Mouse (Mus musculus) spleen, adult 12 weeks (tissue): ENCODE results near the gene Prkci.

Source experiments
- DNase-seq: peaks from one replicate; pipeline ENCODE4 v3.0.0; 2022; ENCODE audit warnings: low spot score

Prkci gene

GRCm38 (mm10) chr3:31047263-31047662, 51.7 kb downstream of the Prkci start:
- no peak for DNase-seq

- DNase-seq: no peak
Measured at GRCm38 (mm10) chr3:31049087-31049486, 53.5 kb downstream of the Prkci start.

GRCm38 (mm10) chr3:31050375-31050774, 54.8 kb downstream of the Prkci start:
- no peak for DNase-seq

- DNase-seq: no peak
Measured at GRCm38 (mm10) chr3:31051730-31052129, 56.2 kb downstream of the Prkci start.

GRCm38 (mm10) chr3:31053191-31053590, 57.6 kb downstream of the Prkci start:
- no peak for DNase-seq

DNA sequence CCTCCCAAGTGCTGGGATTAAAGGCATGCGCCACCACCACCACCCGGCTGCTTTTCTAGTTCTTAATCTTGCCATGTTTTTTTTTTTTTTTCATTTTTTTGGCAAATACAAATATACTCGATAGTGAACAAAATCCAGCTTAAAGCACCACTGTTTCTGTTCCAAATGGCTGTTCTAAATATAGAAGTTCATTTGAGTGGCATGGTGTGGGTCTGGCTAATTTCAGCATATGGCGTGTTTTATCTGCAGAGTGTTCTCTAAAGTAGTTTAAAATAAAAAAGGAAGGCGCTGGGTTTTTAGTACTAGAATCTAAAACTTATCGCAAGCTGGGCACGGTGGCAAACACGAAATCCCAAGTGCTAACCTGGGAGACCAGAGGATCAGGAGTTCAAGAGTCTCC, 59.3 kb downstream of the Prkci start:
- no peak for DNase-seq

DNA sequence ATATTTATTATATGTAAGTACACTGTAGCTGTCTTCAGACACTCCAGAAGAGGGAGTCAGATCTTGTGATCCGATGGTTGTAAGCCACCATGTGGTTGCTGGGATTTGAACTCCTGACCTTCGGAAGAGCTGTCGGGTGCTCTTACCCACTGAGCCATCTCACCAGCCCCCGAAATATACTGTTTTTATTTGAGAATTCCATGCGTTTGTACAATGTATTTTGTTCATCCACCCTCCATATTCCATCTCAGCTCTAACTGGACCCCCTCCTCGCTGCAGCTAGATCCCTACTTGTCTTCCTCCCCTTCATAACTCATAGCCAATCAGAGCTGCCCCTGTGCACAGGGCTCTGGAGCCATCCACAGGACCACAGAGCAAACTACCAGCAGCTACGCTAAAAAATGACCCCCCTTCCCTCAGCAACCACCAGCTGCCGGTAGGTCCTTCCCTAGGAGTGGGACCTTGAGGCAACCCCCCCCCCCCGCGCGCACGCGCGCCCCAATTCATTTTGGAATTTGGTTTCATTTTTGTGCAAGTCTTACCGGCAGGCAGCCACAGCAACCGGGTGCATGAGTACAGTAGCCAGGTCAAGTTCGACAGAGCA, 60.6 kb downstream of the Prkci start:
- DNase-seq: no peak

DNA sequence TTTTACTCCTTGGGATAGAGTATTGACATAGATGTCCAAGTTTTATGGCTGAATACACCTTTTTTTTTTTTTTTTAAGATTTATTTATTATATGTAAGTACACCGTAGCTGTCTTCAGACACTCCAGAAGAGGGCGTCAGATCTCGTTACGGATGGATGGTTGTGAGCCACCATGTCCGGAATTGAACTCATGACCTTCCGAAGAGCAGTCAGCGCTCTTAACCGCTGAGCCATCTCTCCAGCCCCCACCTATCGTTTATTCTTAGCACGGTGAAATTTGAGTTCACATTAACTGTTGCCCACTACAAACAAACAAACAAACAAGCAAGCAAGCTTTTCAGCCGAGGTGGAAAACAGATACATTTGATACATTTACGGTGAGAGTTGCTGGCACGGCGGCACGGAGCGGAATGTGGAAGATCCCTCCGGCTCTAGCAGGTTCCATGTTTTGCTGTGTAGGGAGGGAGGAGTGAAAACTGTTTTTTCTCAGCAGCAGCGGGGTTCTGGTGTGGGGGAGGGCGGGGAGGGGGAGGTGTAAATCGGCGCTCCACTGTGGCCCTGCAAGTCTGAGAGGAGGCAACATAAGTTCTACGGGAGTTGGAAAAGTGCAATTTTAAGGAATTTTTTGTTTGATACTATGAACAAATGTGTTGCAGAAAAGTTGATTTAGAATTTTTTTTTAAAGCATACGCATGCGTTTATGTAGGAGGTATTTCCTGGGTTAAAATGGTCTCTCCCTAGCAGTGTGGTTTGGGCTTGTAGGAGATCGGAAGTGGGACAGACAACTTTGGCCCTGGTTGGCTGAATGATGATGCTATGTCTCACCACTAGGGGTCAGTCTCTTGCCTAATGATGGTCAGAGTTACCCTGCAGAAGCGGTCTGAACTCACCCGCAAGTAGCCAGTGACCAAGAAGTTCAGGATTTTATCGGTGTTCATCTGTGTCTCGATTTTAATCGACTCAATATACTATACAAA, 61.4 kb downstream of the Prkci start:
- peak; percentile 43 for DNase-seq

GRCm38 (mm10) chr3:31060745-31061102, 65.2 kb downstream of the Prkci start:
- no peak for DNase-seq

DNA sequence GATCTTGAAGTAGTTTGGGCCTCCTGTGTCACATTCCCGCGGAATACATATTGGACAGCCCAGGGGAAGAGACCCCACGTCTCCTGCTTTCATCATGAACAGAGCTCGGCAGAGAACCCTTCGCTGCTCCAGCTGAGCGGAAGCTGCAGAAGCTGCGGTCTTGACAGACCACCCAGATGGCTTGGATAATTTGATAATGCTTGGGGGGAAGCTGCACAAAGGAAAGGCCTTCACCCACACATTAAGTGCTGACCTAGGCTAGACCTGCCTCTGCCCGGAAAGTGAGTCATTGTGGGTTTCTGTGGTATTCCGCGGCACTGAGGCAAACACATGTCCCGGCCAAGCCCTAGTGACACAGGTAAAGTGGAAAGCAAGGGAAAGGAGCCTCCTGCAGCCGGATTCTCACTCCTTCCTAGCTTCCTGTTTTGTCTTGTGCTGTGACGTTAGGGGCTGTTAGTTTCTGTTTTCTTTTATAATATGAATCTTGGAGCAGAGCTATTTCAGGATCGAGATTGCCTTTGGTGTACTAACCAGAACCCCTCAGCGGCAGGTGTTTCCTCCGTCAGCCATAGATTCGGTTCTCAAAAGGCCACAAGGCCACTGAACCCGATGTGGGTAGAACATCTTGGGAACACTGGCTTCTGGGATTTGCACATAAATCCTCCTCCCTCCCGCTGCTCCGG, 65.7 kb downstream of the Prkci start:
- no peak for DNase-seq

DNA sequence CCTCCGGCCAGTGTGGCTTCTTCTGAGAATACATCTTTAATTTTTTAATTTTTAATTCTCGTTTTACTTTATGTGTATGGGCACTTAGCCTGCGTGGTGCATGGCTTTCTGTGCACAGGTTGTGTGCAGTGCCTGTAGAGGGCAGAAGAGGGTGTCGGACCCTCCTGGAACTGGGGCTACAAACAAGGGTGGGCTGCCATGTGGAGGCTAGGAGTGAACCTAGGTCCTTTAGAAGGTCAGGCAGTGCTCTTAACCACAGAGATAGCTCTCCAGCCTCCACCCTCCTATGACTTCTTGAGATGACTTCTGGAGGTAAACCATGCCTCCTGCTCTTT, 66.2 kb downstream of the Prkci start:
- no peak for DNase-seq

GRCm38 (mm10) chr3:31062325-31062724, 66.8 kb downstream of the Prkci start:
- no peak for DNase-seq

DNA sequence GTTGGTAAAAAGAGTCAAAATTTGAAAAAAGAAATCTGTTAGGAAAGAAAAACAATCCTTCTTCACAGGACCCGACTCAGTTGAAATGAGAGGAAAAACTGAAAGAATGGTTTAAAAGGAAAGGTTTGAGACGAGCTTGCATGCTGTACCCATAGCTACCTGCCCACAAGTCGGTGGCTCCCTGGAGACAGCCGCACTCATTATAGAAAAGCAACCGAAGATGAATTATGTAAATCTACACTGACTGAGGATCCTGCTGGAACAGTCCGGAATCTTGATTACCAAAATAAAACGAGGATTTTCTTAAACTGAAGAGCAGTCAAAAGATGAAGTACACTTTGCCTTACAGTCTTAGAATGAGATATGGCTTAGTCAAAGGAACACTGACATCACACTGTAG, 72.9 kb downstream of the Prkci start:
- no peak for DNase-seq

- DNase-seq: no peak
Measured at GRCm38 (mm10) chr3:31071804-31072203, 76.3 kb downstream of the Prkci start.

DNA sequence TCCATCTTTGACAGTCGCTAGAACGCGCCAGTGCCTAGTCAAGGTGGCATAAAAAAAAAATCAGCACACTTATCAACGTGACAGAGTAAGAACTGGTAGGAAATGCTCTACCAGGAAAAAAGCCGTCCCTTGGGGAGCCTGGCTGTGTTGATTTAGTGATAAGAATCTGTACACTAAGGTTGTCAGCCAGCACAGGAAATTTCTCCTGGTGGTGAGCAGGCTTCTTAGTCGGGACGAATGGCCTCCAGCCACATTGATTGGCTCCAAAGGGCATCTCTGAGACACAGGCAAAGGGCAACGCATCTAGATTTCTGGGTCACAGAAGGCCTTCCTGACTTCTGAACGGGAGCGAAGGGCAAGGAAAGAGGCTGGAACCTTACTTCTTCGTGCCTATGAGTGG, 80.3 kb downstream of the Prkci start:
- DNase-seq: no peak

DNA sequence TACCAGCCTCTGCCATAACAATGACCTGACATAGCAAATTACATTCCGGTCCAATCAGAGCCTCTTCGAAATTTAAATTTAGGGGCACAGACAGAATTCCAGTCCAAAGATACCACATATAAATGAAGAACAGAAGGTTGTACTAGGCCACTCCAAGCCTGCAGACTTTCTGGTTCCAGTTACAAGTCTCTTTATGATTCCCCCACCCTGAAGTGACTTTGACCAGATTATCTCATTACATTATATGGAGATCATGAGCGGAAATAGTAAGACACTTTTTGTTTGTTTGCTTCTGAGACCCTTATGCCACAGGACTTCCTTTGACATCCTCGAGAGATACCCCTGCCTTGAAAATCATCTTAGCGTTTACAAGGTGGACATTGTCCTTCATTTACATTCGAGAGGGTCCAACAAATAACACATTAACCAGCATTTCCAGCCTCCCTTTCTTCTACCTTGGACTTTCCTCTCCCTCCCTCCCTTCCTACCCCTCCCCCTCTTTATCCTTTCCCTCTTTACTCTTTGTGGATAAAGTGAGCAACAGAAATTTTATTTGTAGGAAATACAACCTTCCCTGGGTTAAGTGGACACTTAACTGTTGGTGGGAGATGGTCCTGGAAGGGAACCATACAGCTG, 81.6 kb downstream of the Prkci start:
- DNase-seq: no peak

DNA sequence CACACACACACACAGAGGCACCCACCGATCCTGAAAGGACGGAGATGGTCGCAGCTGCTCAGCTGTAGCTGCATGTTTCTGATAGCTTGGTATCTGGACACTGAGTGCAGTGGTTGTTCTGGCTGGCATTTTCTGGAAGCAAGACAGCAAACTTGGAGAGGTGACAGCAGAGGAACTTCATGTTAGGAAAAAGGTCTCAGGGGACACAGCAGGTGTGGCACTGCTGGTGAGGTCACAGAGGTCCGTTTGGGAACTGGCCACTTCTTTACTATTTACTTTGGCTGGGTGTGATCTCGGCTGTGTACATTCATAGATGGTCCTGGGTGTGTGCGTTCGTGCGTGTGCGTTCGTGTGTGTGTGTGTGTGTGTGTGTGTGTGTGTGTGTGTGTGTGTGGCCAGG, 83.9 kb downstream of the Prkci start:
- no peak for DNase-seq

DNA sequence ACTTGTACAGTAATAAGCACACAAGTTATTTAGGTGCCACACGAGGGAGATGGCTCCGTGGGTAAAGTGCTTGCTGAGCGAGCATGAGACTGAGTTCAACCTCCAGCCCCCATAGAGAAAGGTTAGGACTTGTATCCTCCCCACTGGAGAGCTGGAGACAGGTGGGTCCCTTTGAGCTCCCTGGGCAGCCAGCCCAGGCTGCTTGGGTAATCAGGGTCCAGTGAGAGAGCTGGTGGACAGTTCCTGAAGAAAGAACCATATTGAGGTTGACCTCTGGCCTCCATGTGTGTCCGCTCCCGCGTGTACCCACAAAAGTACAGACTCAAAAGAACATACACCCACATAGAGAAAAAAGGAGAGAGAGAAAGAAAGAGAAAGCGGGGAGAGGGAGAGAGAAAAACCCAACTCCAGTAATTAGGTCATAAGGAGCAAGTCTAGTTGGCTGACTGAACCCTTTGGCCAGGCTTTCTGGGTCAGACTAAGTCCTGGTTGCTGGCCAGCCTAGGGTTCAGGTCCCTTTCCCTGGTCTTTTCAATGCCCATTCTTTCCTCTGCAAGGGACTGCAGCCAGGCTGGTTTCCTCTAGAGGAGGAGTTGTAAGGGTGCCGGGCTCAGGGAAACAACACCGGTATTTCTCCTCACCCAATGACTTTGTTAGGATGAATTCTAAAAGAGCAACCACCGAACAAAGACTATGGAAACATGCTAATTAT, 85.4 kb downstream of the Prkci start:
- no peak for DNase-seq

- no peak for DNase-seq
Measured at GRCm38 (mm10) chr3:31082838-31083506, 87.4 kb downstream of the Prkci start.

GRCm38 (mm10) chr3:31083507-31084245, 88.1 kb downstream of the Prkci start:
- no peak for DNase-seq

- no peak for DNase-seq
Measured at GRCm38 (mm10) chr3:31085000-31085399, 89.5 kb downstream of the Prkci start.
